Mouse (Mus musculus) MEL (cell line): ENCODE data around the gene Rgs17. TPM values are rescaled to one million over a fixed set of nuclear protein-coding genes. Genes with fewer than 3 reads are reported as not detected.

Experiments
- DNase-seq: peaks from one replicate; pipeline ENCODE4 v3.0.0; 2011; ENCODE audit warnings: low read depth, low spot score
- H3K27ac ChIP-seq: 2 replicates; pipeline ENCODE4 v1.5.1; 2012; ENCODE audit warnings: low read depth, mild to moderate bottlenecking, control low read depth, low read length, moderate library complexity; ENCODE audit not compliant: control insufficient read depth
- H3K27me3 ChIP-seq, 2 experiments: fragments of 150-350 bp in 1 of 2; sonication (generic) in 1 of 2; 2 replicates each; pipeline ENCODE4 v1.6.1; 2012; ENCODE audit warnings: low read length in 2 of 2, mild to moderate bottlenecking in 2 of 2, improper control_type of control experiment in 1 of 2, moderate library complexity in 1 of 2; ENCODE audit not compliant: insufficient read depth in 2 of 2, control insufficient read depth in 1 of 2
- H3K36me3 ChIP-seq, 2 experiments: 2 replicates each; pipeline ENCODE4 v1.6.1; 2012 to 2014; ENCODE audit warnings: low read length in 2 of 2, improper control_type of control experiment in 1 of 2, inconsistent platforms in 1 of 2, mild to moderate bottlenecking in 1 of 2; ENCODE audit not compliant: insufficient read depth in 2 of 2, control insufficient read depth in 1 of 2
- H3K4me1 ChIP-seq, 2 experiments: fragments of 150-350 bp in 1 of 2; sonication (generic) in 1 of 2; 2 replicates each; pipeline ENCODE4 v1.6.1; 2012; ENCODE audit warnings: low read length in 2 of 2, improper control_type of control experiment in 1 of 2, mild to moderate bottlenecking in 1 of 2; ENCODE audit not compliant: insufficient read depth in 2 of 2, control insufficient read depth in 1 of 2
- H3K4me3 ChIP-seq, 2 experiments: fragments of 150-350 bp in 1 of 2; sonication (generic) in 1 of 2; 2 replicates each; pipeline ENCODE4 v1.5.1; 2012; ENCODE audit warnings: low read depth in 2 of 2, low read length in 2 of 2, mild to moderate bottlenecking in 2 of 2, moderate library complexity in 2 of 2, control low read depth in 1 of 2, improper control_type of control experiment in 1 of 2; ENCODE audit not compliant: control insufficient read depth in 1 of 2, insufficient read depth in 1 of 2
- H3K79me2 ChIP-seq: 2 replicates; pipeline ENCODE4 v1.6.1; 2012; ENCODE audit warnings: mild to moderate bottlenecking, low read length, moderate library complexity; ENCODE audit not compliant: control insufficient read depth, poor library complexity, insufficient read depth
- H3K9ac ChIP-seq: 2 replicates; pipeline ENCODE4 v1.6.1; 2012; ENCODE audit warnings: low read depth, mild to moderate bottlenecking, control low read depth, low read length, moderate library complexity; ENCODE audit not compliant: control insufficient read depth, poor library complexity, severe bottlenecking
- H3K9me3 ChIP-seq: fragments of 150-350 bp; sonication (generic); replicated peaks from 2 replicates; pipeline ENCODE4 v1.6.1; 2012; ENCODE audit warnings: mild to moderate bottlenecking, low read length, improper control_type of control experiment, moderate library complexity; ENCODE audit not compliant: insufficient read depth
- BHLHE40 ChIP-seq: IDR thresholded peaks from 2 replicates; pipeline ENCODE4 v1.6.1; 2012; ENCODE audit warnings: low read depth, mild to moderate bottlenecking, inconsistent platforms, low read length, improper control_type of control experiment, borderline replicate concordance
- CHD1 ChIP-seq: IDR thresholded peaks from 2 replicates; pipeline ENCODE4 v1.6.1; 2012; ENCODE audit warnings: low read depth, mild to moderate bottlenecking, inconsistent platforms, low read length, improper control_type of control experiment
- CHD2 ChIP-seq: IDR thresholded peaks from 2 replicates; pipeline ENCODE4 v1.6.1; 2011; ENCODE audit warnings: low read length, improper control_type of control experiment
- CTCF ChIP-seq, 3 experiments: IDR thresholded peaks in 2 of 3; conservative IDR thresholded peaks in 1 of 3; 2 replicates each; pipeline ENCODE4 v1.5.1; 2011 to 2012; ENCODE audit warnings: low read length in 3 of 3, low read depth in 2 of 3, mild to moderate bottlenecking in 2 of 3, improper control_type of control experiment in 1 of 3, inconsistent platforms in 1 of 3, mixed read lengths in 1 of 3, moderate library complexity in 1 of 3; ENCODE audit not compliant: control insufficient read depth in 1 of 3, insufficient read depth in 1 of 3, poor library complexity in 1 of 3, severe bottlenecking in 1 of 3
- E2F4 ChIP-seq: IDR thresholded peaks from 2 replicates; pipeline ENCODE4 v1.6.1; 2011; ENCODE audit warnings: low read depth, low read length, improper control_type of control experiment, borderline replicate concordance
- ELF1 ChIP-seq: IDR thresholded peaks from 2 replicates; pipeline ENCODE4 v1.6.1; 2014; ENCODE audit warnings: low read depth, mild to moderate bottlenecking, inconsistent platforms, low read length, improper control_type of control experiment, moderate library complexity
- GATA1 ChIP-seq: IDR thresholded peaks from 2 replicates; pipeline ENCODE4 v1.6.1; 2011; ENCODE audit warnings: low read depth, low read length, improper control_type of control experiment
- HCFC1 ChIP-seq: IDR thresholded peaks from 2 replicates; pipeline ENCODE4 v1.6.1; 2012; ENCODE audit warnings: low read depth, mild to moderate bottlenecking, inconsistent platforms, low read length, improper control_type of control experiment, moderate library complexity
- MAX ChIP-seq: IDR thresholded peaks from 2 replicates; pipeline ENCODE4 v1.6.1; 2011; ENCODE audit warnings: low read length, improper control_type of control experiment
- MXI1 ChIP-seq: IDR thresholded peaks from 2 replicates; pipeline ENCODE4 v1.6.1; 2011; ENCODE audit warnings: mild to moderate bottlenecking, low read depth, low read length, improper control_type of control experiment
- MYC ChIP-seq: IDR thresholded peaks from 2 replicates; pipeline ENCODE4 v1.6.1; 2011; ENCODE audit warnings: low read depth, mild to moderate bottlenecking, low read length, improper control_type of control experiment, moderate library complexity
- NELFE ChIP-seq: IDR thresholded peaks from 2 replicates; pipeline ENCODE4 v1.6.1; 2011; ENCODE audit warnings: low read depth, low read length, improper control_type of control experiment
- RAD21 ChIP-seq: IDR thresholded peaks from 2 replicates; pipeline ENCODE4 v1.6.1; 2011; ENCODE audit warnings: mild to moderate bottlenecking, low read depth, low read length, improper control_type of control experiment
- RCOR1 ChIP-seq: IDR thresholded peaks from 2 replicates; pipeline ENCODE4 v1.6.1; 2012; ENCODE audit warnings: low read depth, mild to moderate bottlenecking, inconsistent platforms, low read length, improper control_type of control experiment
- SIN3A ChIP-seq: IDR thresholded peaks from 2 replicates; pipeline ENCODE4 v1.6.1; 2012; ENCODE audit warnings: low read length, improper control_type of control experiment, inconsistent platforms
- SMC3 ChIP-seq: IDR thresholded peaks from 2 replicates; pipeline ENCODE4 v1.6.1; 2011; ENCODE audit warnings: low read depth, low read length, improper control_type of control experiment
- TBP ChIP-seq: IDR thresholded peaks from 2 replicates; pipeline ENCODE4 v1.8.0; 2011; ENCODE audit warnings: low read depth, low read length, improper control_type of control experiment
- USF2 ChIP-seq, 2 experiments: IDR thresholded peaks; 2 replicates each; pipeline ENCODE4 v1.6.1; 2011 to 2012; ENCODE audit warnings: improper control_type of control experiment in 2 of 2, low read length in 2 of 2, borderline replicate concordance in 1 of 2, inconsistent platforms in 1 of 2, low read depth in 1 of 2, mild to moderate bottlenecking in 1 of 2; ENCODE audit not compliant: insufficient read depth in 1 of 2
- ZC3H11A ChIP-seq: IDR thresholded peaks from 2 replicates; pipeline ENCODE4 v1.6.1; 2012; ENCODE audit warnings: low read depth, mild to moderate bottlenecking, inconsistent platforms, low read length, improper control_type of control experiment
- ZKSCAN1 ChIP-seq: IDR thresholded peaks from 2 replicates; pipeline ENCODE4 v1.6.1; 2012; ENCODE audit warnings: low read depth, mild to moderate bottlenecking, inconsistent platforms, low read length, improper control_type of control experiment, moderate library complexity
- ZNF384 ChIP-seq: IDR thresholded peaks from 2 replicates; pipeline ENCODE4 v1.6.1; 2012; ENCODE audit warnings: low read depth, mild to moderate bottlenecking, inconsistent platforms, low read length, improper control_type of control experiment
- polyA plus RNA-seq, 2 experiments: library from polyadenylated mRNA; stranded (reverse) in 1 of 2; unstranded in 1 of 2; fragments of >175 nt in 1 of 2; fragments of >200 nt in 1 of 2; gene quantifications; 2 replicates each; pipeline versions ENCODE4 v1.2.1 to v1.2.4; 2012; ENCODE audit warnings: low replicate concordance in 2 of 2, low read depth in 1 of 2; ENCODE audit not compliant: insufficient read length in 2 of 2, insufficient read depth in 1 of 2, missing spikeins in 1 of 2
- total RNA-seq: library from RNA; depleted of rRNA; stranded (reverse); fragments of 300-350 nt; gene quantifications from 2 replicates; pipeline ENCODE4 v1.2.3, GENCODE M21; 2012

The Rgs17 gene
- total and polyA plus RNA-seq, 3 experiments = not detected

DNA sequence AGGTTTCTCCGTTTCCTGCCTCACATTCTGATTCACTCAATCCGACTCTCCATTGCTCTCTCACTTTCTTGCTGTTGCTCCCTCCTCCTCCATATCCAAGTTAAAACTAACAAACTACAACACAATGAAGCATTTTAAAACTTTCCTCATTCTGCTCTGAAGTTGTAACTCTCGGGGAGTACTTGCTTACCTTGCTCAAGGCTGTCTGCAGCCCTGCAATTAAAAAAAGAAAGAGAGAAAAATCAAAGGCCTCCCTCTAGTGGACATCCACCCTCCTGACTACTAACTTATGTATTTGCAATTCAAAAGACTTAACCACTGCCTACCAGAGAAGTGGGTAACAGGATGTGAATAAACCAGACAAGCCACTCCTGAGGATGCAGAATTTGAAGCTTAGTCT is 97.4 kb downstream of the Rgs17 start:
- Histone ChIP-seq H3K27ac (peak overlapping the region; percentile 26), H3K36me3 (peaks cover 2 to 11% of the 10 kb centered on the region in 2 experiments), H3K4me1 (peaks cover 12% of the 10 kb centered on the region in 2 experiments; a peak in 3 of 4 replicates), H3K9me3 (no peaks in the 10 kb centered on the region), H3K4me3 (peak overlapping the region; percentile 58 to 62), H3K9ac (peak overlapping the region; percentile 37), H3K79me2 (peaks cover 14% of the 10 kb centered on the region), H3K27me3 (no peaks in the 10 kb centered on the region)
- no peak for TF ChIP-seq E2F4
- TF ChIP-seq SMC3 = peak; percentile 49
- no peak for TF ChIP-seq RCOR1
- no peak for TF ChIP-seq ELF1
- TF ChIP-seq ZNF384 = peak; percentile 78
- no peak for TF ChIP-seq MYC
- TF ChIP-seq USF2 (IDR thresholded peaks at IDR 0.05; ENCODE audit: borderline replicate concordance in 1 of 2, insufficient read depth in 1 of 2, low read depth in 1 of 2, low read length in 2 of 2) = no peak
- TF ChIP-seq CTCF (IDR thresholded peaks at IDR 0.05 in 2 of 3, conservative IDR thresholded peaks at IDR 0.05 in 1 of 3; ENCODE audit: control insufficient read depth in 1 of 3, insufficient read depth in 1 of 3, low read depth in 2 of 3, low read length in 3 of 3, poor library complexity in 1 of 3, severe bottlenecking in 1 of 3) = peak; percentile 3 to 67 (median 57); a peak in 4 of 6 replicates
- no peak for TF ChIP-seq NELFE
- TF ChIP-seq MAX = no peak
- 0 out of 2 replicates have a peak, but pooled peaks have one; percentile 30 for TF ChIP-seq ZC3H11A
- no peak for TF ChIP-seq CHD2
- no peak for TF ChIP-seq GATA1
- no peak; the same call in 1 of the 2 replicates for TF ChIP-seq MXI1
- no peak for TF ChIP-seq ZKSCAN1
- TF ChIP-seq SIN3A = peak; percentile 41; the same call in 1 of the 2 replicates
- no peak for TF ChIP-seq TBP
- TF ChIP-seq CHD1 = no peak
- no peak for TF ChIP-seq BHLHE40
- no peak for TF ChIP-seq HCFC1
- peak; percentile 41 for TF ChIP-seq RAD21
- peak; percentile 86 for DNase-seq
